Mouse (Mus musculus) intestine, embryonic 14.5 days (tissue): ENCODE measurements at regions not wholly inside any gene's neighbourhood (a gene's known extent, or its start where the extent isn't known, plus 50 kb on each side); places are given as distances from the start of the nearest gene placed in this dataset.

ENCODE experiments used
- ATAC-seq: fragments of 200-750 bp; cut with Nextera tagmentation; replicated peaks from 2 replicates; pipeline ENCODE4 v1.8.0; 2017; ENCODE audit warnings: low read depth, moderate number of reproducible peaks, moderate TSS enrichment, moderate library complexity; ENCODE audit not compliant: low FRiP score, low TSS enrichment
- DNase-seq: peaks from one replicate; pipeline ENCODE4 v3.0.0-alpha.2; 2018; ENCODE audit warnings: low spot score
- H3K27ac ChIP-seq: fragments of 300-500 bp; sonication (generic); 2 replicates; pipeline ENCODE4 v1.5.1; 2014; ENCODE audit warnings: low read depth, mild to moderate bottlenecking, control low read depth
- H3K27me3 ChIP-seq: fragments of 300-500 bp; sonication (generic); replicated peaks from 2 replicates; pipeline ENCODE4 v1.6.1; 2014; ENCODE audit warnings: low read length, control low read depth; ENCODE audit not compliant: control insufficient read depth, insufficient read depth
- H3K36me3 ChIP-seq: fragments of 300-500 bp; sonication (generic); 2 replicates; pipeline ENCODE4 v1.6.1; 2014; ENCODE audit warnings: low read length, control low read depth; ENCODE audit not compliant: control insufficient read depth, insufficient read depth
- H3K4me1 ChIP-seq: fragments of 300-500 bp; sonication (generic); replicated peaks from 2 replicates; pipeline ENCODE4 v1.6.1; 2014; ENCODE audit warnings: low read length, control low read depth, mixed read lengths; ENCODE audit not compliant: control insufficient read depth, insufficient read depth
- H3K4me2 ChIP-seq: fragments of 300-500 bp; sonication (generic); 2 replicates; pipeline ENCODE4 v1.6.1; 2014; ENCODE audit warnings: low read length
- H3K4me3 ChIP-seq: fragments of 300-500 bp; sonication (generic); 2 replicates; pipeline ENCODE4 v1.5.1; 2014; ENCODE audit warnings: low read depth, low read length, control low read depth, mixed read lengths
- H3K9ac ChIP-seq: fragments of 300-500 bp; sonication (generic); 2 replicates; pipeline ENCODE4 v1.6.1; 2014; ENCODE audit warnings: mild to moderate bottlenecking, low read length
- H3K9me3 ChIP-seq: fragments of 300-500 bp; sonication (generic); 2 replicates; pipeline ENCODE4 v1.6.1; 2016; ENCODE audit warnings: low read length, control low read depth; ENCODE audit not compliant: control insufficient read depth
- WGBS: fragments of 180-500 bp; shearing (Covaris S2); extraction: QIAGEN DNeasy Blood & Tissue Kit; methylation state at CpG from one replicate; pipeline ENCODE4 v1.1.7; 2014; 5-methylcytosine and 5-hydroxymethylcytosine counted together

DNA sequence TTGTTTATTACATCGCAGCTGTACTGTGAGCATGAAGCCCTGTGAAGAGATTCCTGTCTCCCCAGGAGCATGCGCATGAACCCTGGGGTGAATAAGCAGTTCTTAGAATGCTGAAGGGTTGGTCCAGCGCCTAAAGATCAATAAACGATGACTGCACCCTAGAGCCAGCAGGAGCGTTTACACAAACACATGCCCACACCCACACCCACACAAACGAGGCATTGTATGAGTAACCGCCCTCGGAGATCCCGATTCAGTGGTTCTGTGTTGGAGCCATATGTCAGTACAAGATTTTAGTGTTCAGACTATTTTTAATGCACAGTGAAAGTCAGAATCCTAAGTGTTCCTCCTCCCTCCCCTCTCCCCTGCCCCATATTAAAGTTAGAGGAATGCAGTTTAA lies 57.3 kb downstream of the Edn1 start:
- ATAC-seq (no peak), DNase-seq (no peak)
- Histone ChIP-seq H3K9ac (no peak overlapping the region), H3K9me3 (no peaks in the 10 kb centered on the region), H3K27me3 (no peaks in the 10 kb centered on the region), H3K4me3 (no peak overlapping the region), H3K36me3 (no peaks in the 10 kb centered on the region), H3K4me1 (no peaks in the 10 kb centered on the region), H3K27ac (no peak overlapping the region), H3K4me2 (no peak overlapping the region)
- 84% methylated on average over 9 of the region's 9 CpGs for WGBS

DNA sequence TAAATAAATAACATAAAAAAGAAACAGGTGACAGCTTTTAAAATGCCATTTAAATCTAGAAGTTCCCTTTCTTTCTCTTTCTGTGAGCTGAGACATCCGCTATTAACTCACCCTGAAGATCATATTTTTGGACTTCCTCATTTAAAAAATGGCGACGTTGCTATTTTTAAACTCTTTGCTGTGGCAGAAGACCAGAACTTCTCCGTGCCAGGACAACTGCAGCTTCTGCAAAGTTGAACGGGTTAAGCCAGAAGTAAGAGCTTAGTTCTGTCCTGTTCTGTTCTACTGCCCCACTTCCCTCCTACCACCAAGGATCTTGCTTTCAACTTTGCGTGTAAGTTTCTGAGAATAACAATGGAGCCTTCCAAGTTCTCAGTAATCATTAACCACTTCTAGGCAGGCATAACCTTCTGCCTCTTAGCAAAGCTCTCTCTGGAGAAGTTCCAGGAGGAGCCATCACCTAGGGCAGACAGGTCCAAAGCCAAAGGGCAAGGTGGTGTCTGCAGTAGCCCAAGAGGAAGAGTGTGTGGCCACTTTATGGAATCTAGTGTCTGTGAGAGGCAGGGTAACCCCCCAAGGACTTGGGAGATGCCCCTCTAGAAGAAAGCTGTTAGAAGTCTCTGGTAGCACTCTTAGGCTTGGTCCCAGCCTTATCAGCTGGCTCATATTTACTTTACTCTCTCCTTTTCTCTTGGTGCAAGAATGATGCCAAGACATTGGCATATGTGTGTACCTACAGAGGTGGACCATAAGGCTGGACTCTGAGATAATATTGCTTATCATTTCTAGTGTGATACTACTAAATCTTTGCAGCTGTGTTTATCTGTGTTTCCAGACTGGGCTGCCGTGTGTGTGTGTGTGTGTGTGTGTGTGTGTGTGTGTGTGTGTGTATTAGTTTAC lies 66.6 kb downstream of the Edn1 start:
- Histone ChIP-seq H3K4me2 (no peak overlapping the region), H3K9ac (no peak overlapping the region), H3K36me3 (no peaks in the 10 kb centered on the region), H3K4me3 (no peak overlapping the region), H3K27ac (no peak overlapping the region), H3K9me3 (no peaks in the 10 kb centered on the region), H3K27me3 (no peaks in the 10 kb centered on the region), H3K4me1 (no peaks in the 10 kb centered on the region)
- ATAC-seq (no peak), DNase-seq (no peak)
- 71% methylated on average over 7 of the region's 7 CpGs for WGBS

GRCm38 (mm10) chr13:42369826-42370225 lies 68.5 kb downstream of the Edn1 start:
- Histone ChIP-seq H3K4me3 (no peak overlapping the region), H3K27me3 (no peaks in the 10 kb centered on the region), H3K9me3 (no peaks in the 10 kb centered on the region), H3K27ac (no peak overlapping the region), H3K4me1 (no peaks in the 10 kb centered on the region), H3K4me2 (no peak overlapping the region), H3K36me3 (no peaks in the 10 kb centered on the region), H3K9ac (no peak overlapping the region)
- WGBS: 57% methylated on average over 1 of the region's 1 CpGs
- ATAC-seq (no peak), DNase-seq (no peak)

DNA sequence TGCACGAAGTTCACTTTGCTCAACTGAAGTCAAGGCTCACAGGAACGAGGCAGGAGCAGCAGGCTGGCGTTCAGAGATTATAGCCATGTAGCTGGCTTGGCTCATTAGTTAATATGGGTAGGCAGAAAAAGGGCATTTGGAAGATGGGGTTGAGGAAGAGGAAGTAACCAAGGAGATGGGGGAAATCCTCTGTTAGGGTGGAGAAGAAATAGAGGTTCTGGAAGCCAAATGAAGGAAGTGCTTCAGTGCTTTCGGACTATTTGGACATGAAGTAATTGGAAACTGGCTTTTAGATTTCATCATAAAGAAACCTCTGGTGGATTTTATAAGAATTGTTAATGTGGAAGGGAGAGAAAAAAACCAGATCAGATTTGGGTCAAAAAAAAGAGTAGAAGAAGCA lies 70.9 kb downstream of the Edn1 start:
- H3K4me3 ChIP-seq: no peak overlapping the region
- H3K4me2 ChIP-seq: no peak overlapping the region
- no peaks in the 10 kb centered on the region for H3K36me3 ChIP-seq
- no peak overlapping the region for H3K27ac ChIP-seq
- WGBS: 87% methylated on average over 4 of the region's 4 CpGs
- ATAC-seq (no peak), DNase-seq (no peak)
- no peaks in the 10 kb centered on the region for H3K27me3 ChIP-seq
- no peaks in the 10 kb centered on the region for H3K9me3 ChIP-seq
- H3K4me1 ChIP-seq: no peaks in the 10 kb centered on the region
- H3K9ac ChIP-seq: no peak overlapping the region

- ATAC-seq: no peak
- no peak overlapping the region for H3K4me3 ChIP-seq
- 87% methylated on average over 8 of the region's 8 CpGs for WGBS
These were observed 72.9 kb downstream of the Edn1 start for GRCm38 (mm10) chr13:42374181-42374596.

DNA sequence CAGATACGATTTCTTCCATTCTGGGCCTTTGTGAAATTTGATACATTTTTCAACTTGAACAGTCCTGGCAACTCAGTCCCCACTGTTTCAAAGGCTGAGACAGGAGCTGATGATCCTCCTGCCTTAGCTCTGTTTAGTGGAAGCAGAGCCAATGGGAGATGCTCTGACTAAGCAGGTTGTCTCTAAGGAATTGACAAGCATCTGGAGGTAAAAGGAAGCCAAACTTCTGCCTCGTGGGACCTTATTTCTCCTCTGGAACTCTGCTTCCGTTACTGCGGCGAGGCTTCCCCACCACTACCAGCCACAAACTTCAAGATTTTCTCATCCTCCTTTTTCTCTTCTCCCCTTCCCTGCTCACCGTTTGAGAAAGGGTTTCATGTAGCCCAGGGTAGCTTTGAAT lies 78.4 kb downstream of the Edn1 start:
- H3K4me1 ChIP-seq: no peaks in the 10 kb centered on the region
- WGBS: 74% methylated on average over 6 of the region's 6 CpGs
- H3K36me3 ChIP-seq: no peaks in the 10 kb centered on the region
- no peak for DNase-seq
- no peak overlapping the region for H3K4me2 ChIP-seq
- ATAC-seq: no peak
- no peaks in the 10 kb centered on the region for H3K27me3 ChIP-seq
- H3K9ac ChIP-seq: no peak overlapping the region
- H3K9me3 ChIP-seq: no peaks in the 10 kb centered on the region
- H3K4me3 ChIP-seq: no peak overlapping the region
- H3K27ac ChIP-seq: no peak overlapping the region

More at GRCm38 (mm10) chr13:42374181-42374596, 72.9 kb downstream of the Edn1 start:
- H3K27ac ChIP-seq: no peak overlapping the region
- no peaks in the 10 kb centered on the region for H3K4me1 ChIP-seq
- no peak for DNase-seq
- H3K9ac ChIP-seq: no peak overlapping the region
- no peak overlapping the region for H3K4me2 ChIP-seq
- no peaks in the 10 kb centered on the region for H3K36me3 ChIP-seq
- H3K9me3 ChIP-seq: no peaks in the 10 kb centered on the region
- no peaks in the 10 kb centered on the region for H3K27me3 ChIP-seq

GRCm38 (mm10) chr13:42383099-42383498 lies 81.8 kb downstream of the Edn1 start:
- ATAC-seq (no peak), DNase-seq (no peak)
- Histone ChIP-seq H3K27ac (no peak overlapping the region), H3K4me2 (no peak overlapping the region), H3K4me1 (no peaks in the 10 kb centered on the region), H3K36me3 (no peaks in the 10 kb centered on the region), H3K9ac (no peak overlapping the region), H3K9me3 (no peaks in the 10 kb centered on the region), H3K4me3 (no peak overlapping the region), H3K27me3 (no peaks in the 10 kb centered on the region)
- 87% methylated on average over 4 of the region's 4 CpGs for WGBS

- Histone ChIP-seq H3K9me3 (no peaks in the 10 kb centered on the region), H3K9ac (no peak overlapping the region), H3K36me3 (no peaks in the 10 kb centered on the region), H3K4me2 (no peak overlapping the region), H3K27ac (no peak overlapping the region), H3K27me3 (no peaks in the 10 kb centered on the region), H3K4me1 (no peaks in the 10 kb centered on the region), H3K4me3 (no peak overlapping the region)
- 81% methylated on average over 1 of the region's 1 CpGs for WGBS
- no peak for DNase-seq
- no peak for ATAC-seq
These were observed 89.1 kb downstream of the Edn1 start for GRCm38 (mm10) chr13:42390389-42390788.
